Mouse (Mus musculus) heart, embryonic 10.5 days (tissue): ENCODE measurements at regions not wholly inside any gene's neighbourhood (a gene's known extent, or its start where the extent isn't known, plus 50 kb on each side); places are given as distances from the start of the nearest gene placed in this dataset.

Experiments used
- DNase-seq: peaks from one replicate; pipeline ENCODE4 v3.0.0-alpha.2; 2017; ENCODE audit warnings: low spot score
- H3K27ac ChIP-seq: fragments of 300-500 bp; sonication (generic); 2 replicates; pipeline ENCODE4 v1.5.1; 2016; ENCODE audit warnings: mild to moderate bottlenecking
- H3K27me3 ChIP-seq: fragments of 300-500 bp; sonication (generic); 2 replicates; pipeline ENCODE4 v1.6.1; 2016; ENCODE audit warnings: mild to moderate bottlenecking; ENCODE audit not compliant: poor library complexity, insufficient read depth, severe bottlenecking
- H3K36me3 ChIP-seq: fragments of 300-500 bp; sonication (generic); 2 replicates; pipeline ENCODE4 v1.6.1; 2016; ENCODE audit warnings: mild to moderate bottlenecking, moderate library complexity
- H3K4me1 ChIP-seq: fragments of 300-500 bp; sonication (generic); 2 replicates; pipeline ENCODE4 v1.6.1; 2016; ENCODE audit warnings: mild to moderate bottlenecking
- H3K4me3 ChIP-seq: fragments of 300-500 bp; sonication (generic); 2 replicates; pipeline ENCODE4 v1.5.1; 2016; ENCODE audit warnings: mild to moderate bottlenecking, moderate library complexity
- H3K9me3 ChIP-seq: fragments of 300-500 bp; sonication (generic); 2 replicates; pipeline ENCODE4 v1.6.1; 2016; ENCODE audit warnings: mild to moderate bottlenecking, moderate library complexity
- WGBS: fragments of 180-500 bp; shearing (Covaris S2); methylation state at CpG from one replicate; pipeline ENCODE4 v1.1.7; 2016; 5-methylcytosine and 5-hydroxymethylcytosine counted together

GRCm38 (mm10) chr5:35221451-35222305 is 56.4 kb upstream of the Adra2c start:
- Histone ChIP-seq H3K27ac (peak overlapping the region; percentile 52), H3K4me1 (peaks cover 24% of the 10 kb centered on the region), H3K27me3 (peaks cover 5% of the 10 kb centered on the region; the same call in 1 of the 2 replicates), H3K9me3 (no peaks in the 10 kb centered on the region), H3K36me3 (no peaks in the 10 kb centered on the region), H3K4me3 (no peak overlapping the region)
- WGBS: 71% methylated on average over 4 of the region's 4 CpGs
- no peak for DNase-seq

DNA sequence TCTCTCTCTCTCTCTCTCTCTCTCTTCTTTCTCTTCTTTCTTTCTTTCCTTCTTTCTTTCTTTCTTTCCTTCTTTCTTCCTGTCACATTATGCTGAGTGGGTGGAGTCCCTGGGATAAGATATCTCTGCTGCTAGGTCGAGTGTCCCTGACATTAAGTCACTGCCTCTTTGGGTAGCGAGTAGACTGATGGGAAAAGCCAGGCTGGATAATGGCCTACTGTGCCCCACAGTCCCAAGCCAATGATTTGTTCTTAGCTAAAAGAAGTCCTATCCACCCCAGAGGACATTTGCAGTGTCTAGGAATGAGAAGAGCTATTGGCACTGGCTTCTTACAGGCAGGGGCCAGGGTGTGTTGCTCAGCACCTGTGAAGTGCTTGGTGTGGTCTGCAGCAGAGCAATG is 61.8 kb upstream of the Adra2c start:
- Histone ChIP-seq H3K27me3 (peaks cover 33% of the 10 kb centered on the region; the same call in 1 of the 2 replicates), H3K4me3 (no peak overlapping the region), H3K4me1 (peaks cover 34% of the 10 kb centered on the region), H3K36me3 (no peaks in the 10 kb centered on the region), H3K9me3 (no peaks in the 10 kb centered on the region), H3K27ac (no peak overlapping the region)
- no peak for DNase-seq
- 26% methylated on average over 2 of the region's 2 CpGs for WGBS

- H3K9me3 ChIP-seq: no peaks in the 10 kb centered on the region
- H3K27ac ChIP-seq: 0 out of 2 replicates have a peak overlapping the region, but pooled peaks have one; percentile 16
- WGBS: 49% methylated on average over 11 of the region's 11 CpGs
- no peak overlapping the region for H3K4me3 ChIP-seq
- H3K36me3 ChIP-seq: no peaks in the 10 kb centered on the region
- H3K4me1 ChIP-seq: peaks cover 30% of the 10 kb centered on the region
- no peak for DNase-seq
- H3K27me3 ChIP-seq: peaks cover 33% of the 10 kb centered on the region; the same call in 1 of the 2 replicates
Measured at GRCm38 (mm10) chr5:35215480-35216195, 62.5 kb upstream of the Adra2c start.

GRCm38 (mm10) chr5:35215007-35215406 is 63.1 kb upstream of the Adra2c start:
- 0 out of 2 replicates have a peak overlapping the region, but pooled peaks have one; percentile 16 for H3K27ac ChIP-seq
- DNase-seq: no peak
- no peak overlapping the region for H3K4me3 ChIP-seq
- H3K9me3 ChIP-seq: no peaks in the 10 kb centered on the region
- 82% methylated on average over 11 of the region's 11 CpGs for whole genome bisulfite sequencing
- no peaks in the 10 kb centered on the region for H3K36me3 ChIP-seq
- H3K27me3 ChIP-seq: peaks cover 33% of the 10 kb centered on the region; the same call in 1 of the 2 replicates
- H3K4me1 ChIP-seq: peaks cover 30% of the 10 kb centered on the region

GRCm38 (mm10) chr5:35209348-35209747 is 68.8 kb upstream of the Adra2c start:
- Histone ChIP-seq H3K27me3 (peaks cover 27% of the 10 kb centered on the region; the same call in 1 of the 2 replicates), H3K36me3 (no peaks in the 10 kb centered on the region), H3K9me3 (no peaks in the 10 kb centered on the region), H3K4me3 (no peak overlapping the region), H3K4me1 (peaks cover 9% of the 10 kb centered on the region; the same call in 1 of the 2 replicates), H3K27ac (no peak overlapping the region)
- no peak for DNase-seq
- WGBS: 41% methylated on average over 1 of the region's 1 CpGs

DNA sequence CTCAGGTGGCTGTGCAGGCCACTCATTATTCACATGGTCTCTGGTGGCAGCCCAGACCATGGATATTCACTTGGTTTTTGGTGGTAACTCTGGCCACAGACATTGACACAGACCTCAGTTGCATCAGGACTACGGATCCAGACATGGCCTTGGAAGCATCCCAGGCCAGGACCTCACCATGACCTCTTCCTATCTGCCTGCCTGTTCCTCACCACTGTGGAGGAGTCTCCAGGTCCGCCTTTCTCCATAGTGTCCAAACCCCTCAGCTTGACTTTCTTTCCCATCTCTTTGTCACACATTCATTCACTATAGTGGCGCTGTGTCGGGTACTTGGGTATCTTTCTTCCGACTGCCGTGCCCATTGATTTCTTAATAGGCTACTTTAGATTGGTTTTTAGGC is 74.1 kb upstream of the Adra2c start:
- 87% methylated on average over 6 of the region's 6 CpGs for WGBS
- H3K9me3 ChIP-seq: no peaks in the 10 kb centered on the region

DNA sequence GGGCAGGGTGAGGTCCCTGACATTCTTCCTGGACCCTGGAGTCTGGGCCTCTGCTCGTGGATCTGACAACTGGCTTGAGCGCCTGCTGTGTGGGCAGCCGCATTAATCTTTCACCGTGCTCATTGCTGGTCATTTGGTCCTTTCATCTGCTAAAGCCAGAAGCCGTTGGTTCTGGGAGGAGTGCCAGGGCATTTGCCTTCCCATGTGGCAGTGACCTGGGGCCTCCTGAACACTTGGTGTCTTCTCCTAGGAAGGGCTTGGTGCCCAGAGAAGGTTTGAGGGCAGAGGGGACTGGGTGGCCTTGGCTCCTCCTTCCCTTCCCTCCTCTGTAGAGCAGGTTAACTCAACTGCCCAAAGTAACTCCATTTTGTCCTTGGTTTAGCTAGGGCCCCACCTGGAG is 79.7 kb upstream of the Adra2c start:
- Histone ChIP-seq H3K9me3 (no peaks in the 10 kb centered on the region), H3K36me3 (no peaks in the 10 kb centered on the region)
- WGBS: 58% methylated on average over 5 of the region's 5 CpGs

More for the DNA sequence above, 74.1 kb upstream of the Adra2c start:
- no peaks in the 10 kb centered on the region for H3K36me3 ChIP-seq
- H3K4me3 ChIP-seq: no peak overlapping the region
- peaks cover 11% of the 10 kb centered on the region; the same call in 1 of the 2 replicates for H3K27me3 ChIP-seq
- DNase-seq: no peak
- H3K4me1 ChIP-seq: peaks cover 6% of the 10 kb centered on the region; the same call in 1 of the 2 replicates
- no peak overlapping the region for H3K27ac ChIP-seq

GRCm38 (mm10) chr5:35189113-35189797 is 83.7 kb upstream of the Lrpap1 start:
- peaks cover 41% of the 10 kb centered on the region for H3K27me3 ChIP-seq
- H3K27ac ChIP-seq: peak overlapping the region; percentile 48; the same call in 1 of the 2 replicates
- H3K4me1 ChIP-seq: peaks cover 28% of the 10 kb centered on the region
- WGBS: 69% methylated on average over 12 of the region's 12 CpGs
- H3K36me3 ChIP-seq: no peaks in the 10 kb centered on the region
- no peaks in the 10 kb centered on the region for H3K9me3 ChIP-seq
- H3K4me3 ChIP-seq: no peak overlapping the region
- no peak for DNase-seq

More for the DNA sequence above, 79.7 kb upstream of the Adra2c start:
- Histone ChIP-seq H3K27ac (no peak overlapping the region), H3K4me3 (no peak overlapping the region), H3K27me3 (peaks cover 19% of the 10 kb centered on the region; the same call in 1 of the 2 replicates), H3K4me1 (no peaks in the 10 kb centered on the region)
- no peak for DNase-seq

DNA sequence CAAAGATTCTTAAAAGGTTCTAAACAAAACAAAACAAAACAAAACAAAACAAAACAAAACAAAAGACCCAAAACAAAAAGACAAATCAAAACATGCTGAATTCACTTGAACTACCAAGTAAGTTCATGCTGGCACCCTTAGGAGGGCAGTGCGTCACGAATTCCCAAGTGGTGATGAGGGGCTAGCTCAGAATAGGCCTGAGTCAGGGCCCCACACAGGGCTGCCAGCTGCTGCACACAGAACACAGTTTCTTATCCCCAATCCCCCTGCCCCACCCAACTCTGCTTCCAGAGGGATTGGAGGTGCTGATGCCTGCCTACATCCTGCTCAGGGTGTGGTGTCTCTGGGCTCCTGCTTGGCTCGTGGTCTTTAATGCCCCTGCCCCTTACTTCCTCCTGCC is 80.3 kb upstream of the Lrpap1 start:
- 75% methylated on average over 3 of the region's 3 CpGs for WGBS

GRCm38 (mm10) chr5:35185289-35185688 is 79.7 kb upstream of the Lrpap1 start:
- Histone ChIP-seq H3K4me1 (peaks cover 28% of the 10 kb centered on the region), H3K27me3 (peaks cover 33% of the 10 kb centered on the region), H3K9me3 (no peaks in the 10 kb centered on the region), H3K27ac (no peak overlapping the region), H3K4me3 (no peak overlapping the region), H3K36me3 (no peaks in the 10 kb centered on the region)
- no peak for DNase-seq

More for the DNA sequence above, 80.3 kb upstream of the Lrpap1 start:
- Histone ChIP-seq H3K4me1 (peaks cover 28% of the 10 kb centered on the region), H3K4me3 (no peak overlapping the region), H3K36me3 (no peaks in the 10 kb centered on the region), H3K9me3 (no peaks in the 10 kb centered on the region), H3K27me3 (peaks cover 38% of the 10 kb centered on the region), H3K27ac (no peak overlapping the region)
- no peak for DNase-seq

GRCm38 (mm10) chr5:35183418-35183817 is 77.9 kb upstream of the Lrpap1 start:
- no peak overlapping the region for H3K27ac ChIP-seq
- no peaks in the 10 kb centered on the region for H3K9me3 ChIP-seq
- H3K4me1 ChIP-seq: peaks cover 24% of the 10 kb centered on the region
- H3K4me3 ChIP-seq: no peak overlapping the region
- H3K36me3 ChIP-seq: no peaks in the 10 kb centered on the region
- 83% methylated on average over 7 of the region's 7 CpGs for WGBS
- DNase-seq: no peak
- H3K27me3 ChIP-seq: peaks cover 27% of the 10 kb centered on the region

DNA sequence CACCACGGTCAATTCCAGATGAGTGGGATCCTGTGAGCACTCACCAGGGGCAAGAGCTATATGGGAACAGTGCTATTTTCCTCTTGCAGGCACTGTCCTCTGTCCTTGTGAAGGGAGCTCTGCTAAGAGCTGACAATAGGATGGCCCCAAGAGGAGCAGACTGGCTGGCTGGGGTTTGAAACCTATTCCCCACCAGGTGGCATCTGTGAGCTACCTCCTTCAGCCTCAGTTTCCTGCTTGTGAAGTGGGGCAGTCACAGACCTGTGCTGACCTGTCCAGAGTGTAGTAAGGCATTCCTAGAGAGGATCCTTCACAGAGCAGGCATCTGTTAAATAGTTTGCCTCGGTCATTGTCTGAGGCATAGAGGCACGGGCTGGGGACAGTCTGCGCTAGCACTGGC is 71.8 kb upstream of the Lrpap1 start:
- no peak for DNase-seq
- Histone ChIP-seq H3K36me3 (no peaks in the 10 kb centered on the region), H3K4me3 (no peak overlapping the region), H3K4me1 (peaks cover 11% of the 10 kb centered on the region; the same call in 1 of the 2 replicates), H3K27me3 (peaks cover 10% of the 10 kb centered on the region), H3K9me3 (no peaks in the 10 kb centered on the region), H3K27ac (peak overlapping the region; percentile 32; the same call in 1 of the 2 replicates)
- 65% methylated on average over 4 of the region's 4 CpGs for WGBS
